Mouse (Mus musculus): Measurements from ENCODE around the gene Stim2. TPM values are rescaled to one million over a fixed set of nuclear protein-coding genes. Genes with fewer than 3 reads are reported as not detected.

Gene Stim2
- polyA plus RNA-seq, 1 experiment: 6.9 TPM

- TF ChIP-seq FLI1 (IDR thresholded peaks at IDR 0.05; ENCODE audit: low read length): no peak
Observed at GRCm38 (mm10) chr5:54005111-54005864, 7.0 kb downstream of the Stim2 start.

DNA sequence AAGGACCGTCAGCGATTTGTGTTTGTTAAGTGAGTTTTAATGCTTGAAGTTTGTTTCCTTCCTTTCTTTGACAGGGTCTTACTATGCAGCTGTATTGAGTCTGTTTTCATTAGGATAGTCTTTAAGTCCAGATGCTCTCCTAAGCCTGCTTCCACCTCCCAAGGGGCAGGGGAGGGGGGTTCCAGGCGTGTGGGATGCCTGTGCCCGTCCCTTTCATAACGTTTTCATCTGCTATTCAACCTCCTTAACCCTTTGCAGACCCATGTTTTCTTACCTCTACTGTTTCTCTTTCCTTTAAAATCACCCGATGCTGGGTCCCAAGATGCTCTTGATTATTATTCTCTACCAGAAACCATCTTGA, 7.5 kb downstream of the Stim2 start:
- TF ChIP-seq GATA1 (IDR thresholded peaks at IDR 0.05; ENCODE audit: borderline replicate concordance, low read length) (no peak), FLI1 (IDR thresholded peaks at IDR 0.05; ENCODE audit: low read length) (no peak)

More at GRCm38 (mm10) chr5:54005111-54005864, 7.0 kb downstream of the Stim2 start:
- H3K9me3 ChIP-seq: no peaks in the 10 kb centered on the region
- H3K4me1 ChIP-seq: peaks cover 45% of the 10 kb centered on the region
- H3K4me3 ChIP-seq (replicated peaks): no peak overlapping the region
- H3K36me3 ChIP-seq (replicated peaks; ENCODE audit: low read length): peaks cover 14% of the 10 kb centered on the region
- H3K27me3 ChIP-seq (replicated peaks): no peaks in the 10 kb centered on the region

GRCm38 (mm10) chr5:54006845-54007244, 8.5 kb downstream of the Stim2 start:
- Histone ChIP-seq H3K36me3 (replicated peaks; ENCODE audit: low read length) (peaks cover 16% of the 10 kb centered on the region), H3K4me1 (peaks cover 42% of the 10 kb centered on the region), H3K9me3 (no peaks in the 10 kb centered on the region), H3K27me3 (replicated peaks) (no peaks in the 10 kb centered on the region), H3K4me3 (replicated peaks) (no peak overlapping the region)
- TF ChIP-seq GATA1 (IDR thresholded peaks at IDR 0.05; ENCODE audit: borderline replicate concordance, low read length) (no peak), FLI1 (IDR thresholded peaks at IDR 0.05; ENCODE audit: low read length) (no peak)

More for the DNA sequence above, 7.5 kb downstream of the Stim2 start:
- no peaks in the 10 kb centered on the region for H3K9me3 ChIP-seq
- peaks cover 14% of the 10 kb centered on the region for H3K36me3 ChIP-seq (replicated peaks; ENCODE audit: low read length)
- H3K4me3 ChIP-seq (replicated peaks): no peak overlapping the region
- peaks cover 41% of the 10 kb centered on the region for H3K4me1 ChIP-seq
- H3K27me3 ChIP-seq (replicated peaks): no peaks in the 10 kb centered on the region

GRCm38 (mm10) chr5:54007617-54008016, 9.3 kb downstream of the Stim2 start:
- Histone ChIP-seq H3K27me3 (replicated peaks) (no peaks in the 10 kb centered on the region), H3K9me3 (no peaks in the 10 kb centered on the region), H3K36me3 (replicated peaks; ENCODE audit: low read length) (peaks cover 13% of the 10 kb centered on the region), H3K4me1 (peaks cover 40% of the 10 kb centered on the region), H3K4me3 (replicated peaks) (peak overlapping the region; percentile 18)
- no peak for TF ChIP-seq FLI1 (IDR thresholded peaks at IDR 0.05; ENCODE audit: low read length)
- TF ChIP-seq GATA1 (IDR thresholded peaks at IDR 0.05; ENCODE audit: borderline replicate concordance, low read length): no peak

- no peaks in the 10 kb centered on the region for H3K9me3 ChIP-seq
- TF ChIP-seq FLI1 (IDR thresholded peaks at IDR 0.05; ENCODE audit: low read length) (no peak), GATA1 (IDR thresholded peaks at IDR 0.05; ENCODE audit: borderline replicate concordance, low read length) (no peak)
- peaks cover 24% of the 10 kb centered on the region for H3K4me1 ChIP-seq
- H3K4me3 ChIP-seq (replicated peaks): no peak overlapping the region
- H3K27me3 ChIP-seq (replicated peaks): no peaks in the 10 kb centered on the region
- H3K36me3 ChIP-seq (replicated peaks; ENCODE audit: low read length): peaks cover 7% of the 10 kb centered on the region
Observed at GRCm38 (mm10) chr5:54013271-54013670, 15.0 kb downstream of the Stim2 start.

DNA sequence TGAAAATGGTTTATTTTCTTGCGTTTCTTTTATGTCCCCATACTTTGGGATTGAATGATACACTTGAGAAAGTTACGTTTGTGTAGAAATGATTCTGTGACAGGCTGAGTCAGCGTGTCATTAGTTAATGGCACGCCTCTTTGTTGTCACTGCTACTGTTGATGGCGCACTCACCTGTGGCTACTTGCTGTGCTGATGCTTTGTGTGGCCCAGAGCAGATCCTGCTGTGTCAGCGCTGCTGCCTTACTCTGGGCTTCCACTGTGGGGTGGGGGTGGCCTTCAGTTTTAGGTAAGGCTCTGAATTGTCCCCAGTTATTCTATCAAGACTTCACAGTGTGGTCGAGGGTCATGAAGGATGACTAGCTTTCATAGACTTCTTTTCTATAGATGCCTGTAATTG, 18.8 kb downstream of the Stim2 start:
- no peaks in the 10 kb centered on the region for H3K27me3 ChIP-seq (replicated peaks)

GRCm38 (mm10) chr5:54018856-54019255, 20.6 kb downstream of the Stim2 start:
- Histone ChIP-seq H3K4me1 (peaks cover 35% of the 10 kb centered on the region), H3K9me3 (no peaks in the 10 kb centered on the region), H3K4me3 (replicated peaks) (no peak overlapping the region), H3K27me3 (replicated peaks) (no peaks in the 10 kb centered on the region), H3K36me3 (replicated peaks; ENCODE audit: low read length) (peaks cover 2% of the 10 kb centered on the region)
- TF ChIP-seq FLI1 (IDR thresholded peaks at IDR 0.05; ENCODE audit: low read length) (no peak), GATA1 (IDR thresholded peaks at IDR 0.05; ENCODE audit: borderline replicate concordance, low read length) (no peak)

More for the DNA sequence above, 18.8 kb downstream of the Stim2 start:
- H3K4me3 ChIP-seq (replicated peaks): no peak overlapping the region
- H3K4me1 ChIP-seq: peaks cover 29% of the 10 kb centered on the region
- H3K9me3 ChIP-seq: no peaks in the 10 kb centered on the region
- TF ChIP-seq GATA1 (IDR thresholded peaks at IDR 0.05; ENCODE audit: borderline replicate concordance, low read length): no peak
- TF ChIP-seq FLI1 (IDR thresholded peaks at IDR 0.05; ENCODE audit: low read length): no peak
- peaks cover 2% of the 10 kb centered on the region for H3K36me3 ChIP-seq (replicated peaks; ENCODE audit: low read length)

DNA sequence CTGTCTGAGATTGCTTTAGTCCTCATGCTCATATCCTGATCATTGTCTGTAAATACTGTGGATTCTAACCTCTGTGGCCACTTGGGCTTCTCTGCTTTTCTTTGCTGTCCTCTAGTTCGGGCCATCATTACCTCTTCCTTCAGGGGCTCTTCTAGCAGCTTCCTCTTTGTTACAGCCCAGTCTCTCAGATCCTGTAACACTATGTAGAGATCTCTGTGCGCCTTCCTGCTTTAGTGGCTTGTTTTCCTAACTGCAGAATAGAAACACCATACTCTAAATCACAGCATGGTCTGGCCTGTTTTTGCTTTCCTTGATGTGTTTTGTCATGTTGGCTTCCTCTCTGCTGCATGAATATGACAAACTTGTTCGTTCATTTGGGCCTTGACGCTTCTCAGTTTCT, 21.2 kb downstream of the Stim2 start:
- TF ChIP-seq FLI1 (IDR thresholded peaks at IDR 0.05; ENCODE audit: low read length) (no peak), GATA1 (IDR thresholded peaks at IDR 0.05; ENCODE audit: borderline replicate concordance, low read length) (no peak)
- Histone ChIP-seq H3K9me3 (no peaks in the 10 kb centered on the region), H3K4me3 (replicated peaks) (no peak overlapping the region), H3K27me3 (replicated peaks) (no peaks in the 10 kb centered on the region), H3K4me1 (peaks cover 40% of the 10 kb centered on the region), H3K36me3 (replicated peaks; ENCODE audit: low read length) (peaks cover 6% of the 10 kb centered on the region)

DNA sequence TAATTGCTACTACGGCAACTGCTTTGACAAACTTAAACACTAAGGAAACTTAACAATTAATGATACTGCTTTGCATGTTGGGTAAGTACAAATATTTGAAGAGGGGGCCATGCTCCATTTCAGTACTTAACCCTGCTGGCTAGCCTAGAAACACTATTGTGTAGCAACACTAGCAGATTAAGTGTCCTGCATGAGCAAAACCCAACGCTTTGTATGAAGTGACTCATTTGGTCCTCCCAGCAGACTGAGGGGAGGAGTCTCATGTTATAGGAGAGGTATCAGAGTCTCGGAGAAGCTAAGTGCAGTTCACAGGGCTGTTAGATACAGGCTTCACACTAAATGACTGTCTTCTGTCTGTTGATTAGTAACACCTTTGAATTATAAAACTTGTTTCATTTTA, 26.3 kb downstream of the Stim2 start:
- Histone ChIP-seq H3K4me1 (peaks cover 49% of the 10 kb centered on the region), H3K27me3 (replicated peaks) (no peaks in the 10 kb centered on the region), H3K9me3 (no peaks in the 10 kb centered on the region), H3K36me3 (replicated peaks; ENCODE audit: low read length) (peaks cover 17% of the 10 kb centered on the region), H3K4me3 (replicated peaks) (no peak overlapping the region)
- TF ChIP-seq GATA1 (IDR thresholded peaks at IDR 0.05; ENCODE audit: borderline replicate concordance, low read length): no peak
- no peak for TF ChIP-seq FLI1 (IDR thresholded peaks at IDR 0.05; ENCODE audit: low read length)

- Histone ChIP-seq H3K9me3 (no peaks in the 10 kb centered on the region), H3K27me3 (replicated peaks) (no peaks in the 10 kb centered on the region), H3K36me3 (replicated peaks; ENCODE audit: low read length) (peaks cover 17% of the 10 kb centered on the region), H3K4me3 (replicated peaks) (no peak overlapping the region), H3K4me1 (peaks cover 49% of the 10 kb centered on the region)
- no peak for TF ChIP-seq GATA1 (IDR thresholded peaks at IDR 0.05; ENCODE audit: borderline replicate concordance, low read length)
- no peak for TF ChIP-seq FLI1 (IDR thresholded peaks at IDR 0.05; ENCODE audit: low read length)
Observed at GRCm38 (mm10) chr5:54025630-54026029, 27.3 kb downstream of the Stim2 start.

Data from megakaryocyte, embryonic 14.5 days (primary cell).